21 mouse cellular contexts compared by ENCODE assay signal in the genomic region with DNA sequence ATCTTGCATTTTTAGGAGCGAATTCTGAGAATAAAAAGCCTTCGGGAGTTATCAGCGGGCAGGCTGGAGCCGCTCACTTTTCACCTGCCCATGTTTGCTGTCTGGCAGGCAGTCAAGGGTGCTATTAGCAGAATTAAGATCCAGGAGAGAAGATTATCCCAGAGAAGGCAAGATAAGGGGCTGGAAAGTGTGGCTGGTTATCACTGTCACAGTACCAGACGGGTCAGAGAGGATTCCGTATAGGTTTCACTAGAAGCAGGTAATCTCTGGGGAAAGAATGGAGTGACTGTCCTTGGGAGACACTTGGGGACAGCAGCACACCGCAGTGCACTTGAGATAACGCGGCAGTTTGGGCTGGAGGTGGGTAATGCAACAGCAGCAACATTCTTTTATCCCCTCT.
DNase-seq lines count a peak whose midpoint lies in the region; ATAC-seq and TF ChIP-seq lines count a peak whose summit lies in the region.
"Had no signal": no experiment of that assay in that cellular context is flagged by ENCODE, and none has a peak within 500 bp of the region (broad histone marks: within the 10 kb centered on the region; RNA-seq: fewer than 3 reads in every experiment).

No protein-coding gene starts in this region.

- ATAC-seq in heart, postnatal 0 days (ENCODE audit: insufficient read depth, low read depth), result no peak
- ATAC-seq in lung, embryonic 16.5 days (ENCODE audit: low read depth), result no peak
- peak; percentile 45; the same call in 1 of the 2 replicates for ATAC-seq in liver, embryonic 14.5 days (ENCODE audit: insufficient read depth)

- 0 out of 2 replicates have a peak, but pooled peaks cover 3% of the 10 kb centered on the region for H3K36me3 ChIP-seq in heart, embryonic 10.5 days
- no peaks in the 10 kb centered on the region for H3K36me3 ChIP-seq in heart, postnatal 0 days (replicated peaks; ENCODE audit: control insufficient read depth, insufficient read depth, low read length)
- H3K36me3 ChIP-seq in lung, embryonic 16.5 days (ENCODE audit: control insufficient read depth, insufficient read depth, low read length), result no peaks in the 10 kb centered on the region
- no peaks in the 10 kb centered on the region for H3K36me3 ChIP-seq in liver, embryonic 14.5 days (replicated peaks; ENCODE audit: control insufficient read depth, insufficient read depth, low read depth)
- H3K36me3 ChIP-seq: embryonic facial prominence, embryonic 15.5 days; hindbrain, embryonic 15.5 days; limb, embryonic 13.5 days; neural tube, embryonic 13.5 days had no signal

- H3K4me2 ChIP-seq in heart, postnatal 0 days (ENCODE audit: low read depth, low read length), result peak overlapping the region; percentile 23; the same call in 1 of the 2 replicates
- H3K4me2 ChIP-seq in lung, embryonic 16.5 days (ENCODE audit: low read depth, low read length), result no peak overlapping the region
- H3K4me2 ChIP-seq in liver, embryonic 14.5 days (ENCODE audit: low read depth), result no peak overlapping the region
- H3K4me2 ChIP-seq: embryonic facial prominence, embryonic 15.5 days; hindbrain, embryonic 15.5 days; limb, embryonic 13.5 days; neural tube, embryonic 13.5 days had no signal

- peak; percentile 74 for DNase-seq in heart, embryonic 10.5 days (ENCODE audit: low spot score)
- no peak for DNase-seq in heart, postnatal 25 days (ENCODE audit: low spot score)
- DNase-seq in heart, postnatal 0 days (ENCODE audit: low spot score), result no peak
- no peak for DNase-seq in heart, postnatal 36 days
- DNase-seq in lung, postnatal 14 days, result no peak
- no peak for DNase-seq in liver, embryonic 14.5 days (ENCODE audit: low read depth in 3 of 3, low spot score in 3 of 3)
- no peak for DNase-seq in thymus, postnatal 0 days (ENCODE audit: low spot score)
- DNase-seq: adrenal gland, postnatal 14 days; cerebellum, postnatal 10 days; embryo, embryonic 11 days; kidney, adult 11 months; midbrain, embryonic 14.5 days; right cerebral cortex, adult 18-20 months had no signal

- WGBS in heart, embryonic 10.5 days, result 11% methylated on average over 9 of the region's 9 CpGs
- WGBS in heart, postnatal 0 days, result 14% methylated on average over 9 of the region's 9 CpGs
- 33% methylated on average over 9 of the region's 9 CpGs for WGBS in lung, embryonic 16.5 days
- 36% methylated on average over 9 of the region's 9 CpGs for WGBS in liver, embryonic 14.5 days (ENCODE audit: insufficient replicate concordance)

- no peak for TF ChIP-seq EP300 in heart, postnatal 0 days (IDR thresholded peaks at IDR 0.05; ENCODE audit: low read depth)
- no peak for TF ChIP-seq EP300 in liver, embryonic 14.5 days (IDR thresholded peaks at IDR 0.05; ENCODE audit: low read depth)

- H3K9me3 ChIP-seq in heart, embryonic 10.5 days, result no peaks in the 10 kb centered on the region
- H3K9me3 ChIP-seq in heart, postnatal 0 days (replicated peaks; ENCODE audit: control insufficient read depth, low read length), result no peaks in the 10 kb centered on the region
- no peaks in the 10 kb centered on the region for H3K9me3 ChIP-seq in lung, embryonic 16.5 days (ENCODE audit: control insufficient read depth, low read length)
- H3K9me3 ChIP-seq in liver, embryonic 14.5 days (ENCODE audit: control insufficient read depth, low read length), result no peaks in the 10 kb centered on the region
- H3K9me3 ChIP-seq: embryonic facial prominence, embryonic 15.5 days; hindbrain, embryonic 15.5 days; limb, embryonic 13.5 days; neural tube, embryonic 13.5 days had no signal

- H3K4me1 ChIP-seq in heart, embryonic 10.5 days, result peaks cover 41% of the 10 kb centered on the region
- H3K4me1 ChIP-seq in heart, postnatal 0 days (ENCODE audit: control insufficient read depth, insufficient read depth), result no peaks in the 10 kb centered on the region
- H3K4me1 ChIP-seq in lung, embryonic 16.5 days (replicated peaks; ENCODE audit: control insufficient read depth, insufficient read depth, low read length), result peaks cover 23% of the 10 kb centered on the region
- H3K4me1 ChIP-seq in liver, embryonic 14.5 days (replicated peaks; ENCODE audit: control insufficient read depth in 2 of 2, insufficient read depth in 2 of 2, low read length in 1 of 2), result peaks cover 0 to 18% of the 10 kb centered on the region in 2 experiments; a peak in 2 of 4 replicates
- H3K4me1 ChIP-seq: hindbrain, embryonic 15.5 days; neural tube, embryonic 13.5 days had no signal

- H3K4me3 ChIP-seq in heart, embryonic 10.5 days, result peak overlapping the region; percentile 9; the same call in 1 of the 2 replicates
- no peak overlapping the region for H3K4me3 ChIP-seq in heart, postnatal 0 days (ENCODE audit: low read depth, low read length)
- no peak overlapping the region for H3K4me3 ChIP-seq in lung, embryonic 16.5 days (ENCODE audit: low read length)
- no peak overlapping the region for H3K4me3 ChIP-seq in liver, embryonic 14.5 days (ENCODE audit: insufficient read depth in 1 of 2, low read depth in 2 of 2, low read length in 2 of 2)
- H3K4me3 ChIP-seq: embryonic facial prominence, embryonic 15.5 days; hindbrain, embryonic 15.5 days; limb, embryonic 13.5 days; neural tube, embryonic 13.5 days had no signal

- TF ChIP-seq CTCF in heart, postnatal 0 days (IDR thresholded peaks at IDR 0.05; ENCODE audit: low read depth), result no peak
- TF ChIP-seq CTCF in liver, embryonic 14.5 days (IDR thresholded peaks at IDR 0.05; ENCODE audit: low read depth), result no peak

- H3K27ac ChIP-seq in heart, embryonic 10.5 days, result no peak overlapping the region
- H3K27ac ChIP-seq in heart, postnatal 0 days (ENCODE audit: low read depth), result no peak overlapping the region
- peak overlapping the region; percentile 51 for H3K27ac ChIP-seq in lung, embryonic 16.5 days (ENCODE audit: low read length)
- H3K27ac ChIP-seq in liver, embryonic 14.5 days, result no peak overlapping the region
- H3K27ac ChIP-seq: embryonic facial prominence, embryonic 15.5 days; hindbrain, embryonic 15.5 days; kidney, postnatal 0 days; limb, embryonic 13.5 days; neural tube, embryonic 13.5 days; stomach, postnatal 0 days had no signal

- no peaks in the 10 kb centered on the region for H3K27me3 ChIP-seq in heart, embryonic 10.5 days (ENCODE audit: insufficient read depth, poor library complexity, severe bottlenecking)
- no peaks in the 10 kb centered on the region for H3K27me3 ChIP-seq in heart, postnatal 0 days (ENCODE audit: control insufficient read depth, insufficient read depth, low read length)
- H3K27me3 ChIP-seq in lung, embryonic 16.5 days (ENCODE audit: control insufficient read depth, insufficient read depth, low read depth, low read length), result no peaks in the 10 kb centered on the region
- H3K27me3 ChIP-seq in liver, embryonic 14.5 days (ENCODE audit: control insufficient read depth, insufficient read depth, low read length), result no peaks in the 10 kb centered on the region
- H3K27me3 ChIP-seq: CH12.LX; embryonic facial prominence, embryonic 15.5 days; hindbrain, embryonic 15.5 days; neural tube, embryonic 13.5 days had no signal

- intact Hi-C loops in heart, postnatal 25 days (cut with DNase I), result no loop called here
- intact Hi-C loops in heart, postnatal 36 days (cut with DNase I), result no loop called here

- H3K9ac ChIP-seq in heart, postnatal 0 days (replicated peaks; ENCODE audit: low read depth, low read length), result no peak overlapping the region
- no peak overlapping the region for H3K9ac ChIP-seq in lung, embryonic 16.5 days (ENCODE audit: low read length)
- no peak overlapping the region for H3K9ac ChIP-seq in liver, embryonic 14.5 days (replicated peaks)
- H3K9ac ChIP-seq: embryonic facial prominence, embryonic 15.5 days; hindbrain, embryonic 15.5 days; limb, embryonic 13.5 days; neural tube, embryonic 13.5 days had no signal
